Mouse (Mus musculus) large intestine, adult 2 months (tissue): ENCODE results near the gene Uba3. TPM values are rescaled to one million over a fixed set of nuclear protein-coding genes. Genes with fewer than 3 reads are reported as not detected.

Source experiments
- DNase-seq: peaks from one replicate; pipeline ENCODE4 v3.0.0-alpha.2; 2012; ENCODE audit warnings: low read depth, low spot score
- WGBS: fragments of 180-500 bp; shearing (Covaris S2); methylation state at CpG from one replicate; pipeline ENCODE4 v1.1.7; 2018; 5-methylcytosine and 5-hydroxymethylcytosine counted together
- polyA plus RNA-seq: library from polyadenylated mRNA; depleted of rRNA; stranded (reverse); fragments of >200 nt; gene quantifications from 2 replicates; pipeline ENCODE4 v1.2.3, GENCODE M21; 2012; rRNA removed

Gene Uba3
- polyA plus RNA-seq, 1 experiment: 12.9 TPM

GRCm38 (mm10) chr6:97145156-97145555 is 60.3 kb downstream of the Uba3 start:
- no peak for DNase-seq
- WGBS: 88% methylated on average over 7 of the region's 7 CpGs

GRCm38 (mm10) chr6:97144359-97144758 is 61.1 kb downstream of the Uba3 start:
- 67% methylated on average over 7 of the region's 7 CpGs for WGBS
- no peak for DNase-seq

- WGBS: 80% methylated on average over 8 of the region's 8 CpGs
- DNase-seq: no peak
These were observed 62.8 kb downstream of the Uba3 start for GRCm38 (mm10) chr6:97142611-97143010.

GRCm38 (mm10) chr6:97141811-97142210 is 63.6 kb downstream of the Uba3 start:
- 89% methylated on average over 7 of the region's 7 CpGs for WGBS
- DNase-seq: no peak

Other genes starting within 250 kb of the Uba3 start
- 0.04 TPM in 1 of 2 replicates, not detected in the other for gene Fam19a4, start 145.2 kb downstream of the Uba3 start, polyA plus RNA-seq
- 6.0 and 7.1 TPM in 2 replicates for gene Eogt, start 56.5 kb downstream of the Uba3 start, polyA plus RNA-seq
- gene Tmf1, start 26.5 kb downstream of the Uba3 start, polyA plus RNA-seq: 2.2 and 3.8 TPM in 2 replicates
- 54.7 and 56.7 TPM in 2 replicates for gene Arl6ip5, start 5.0 kb upstream of the Uba3 start, polyA plus RNA-seq
- gene Lmod3, start 47.1 kb upstream of the Uba3 start, polyA plus RNA-seq: 0.07 TPM in 1 of 2 replicates, not detected in the other